Mouse (Mus musculus) MEL (cell line): ENCODE results near the gene Fam69b. TPM values are rescaled to one million over a fixed set of nuclear protein-coding genes. Genes with fewer than 3 reads are reported as not detected.

Experiments
- DNase-seq: peaks from one replicate; pipeline ENCODE4 v3.0.0; 2011; ENCODE audit warnings: low read depth, low spot score
- H3K27ac ChIP-seq: 2 replicates; pipeline ENCODE4 v1.5.1; 2012; ENCODE audit warnings: low read depth, mild to moderate bottlenecking, control low read depth, low read length, moderate library complexity; ENCODE audit not compliant: control insufficient read depth
- H3K27me3 ChIP-seq, 2 experiments: fragments of 150-350 bp in 1 of 2; sonication (generic) in 1 of 2; 2 replicates each; pipeline ENCODE4 v1.6.1; 2012; ENCODE audit warnings: low read length in 2 of 2, mild to moderate bottlenecking in 2 of 2, improper control_type of control experiment in 1 of 2, moderate library complexity in 1 of 2; ENCODE audit not compliant: insufficient read depth in 2 of 2, control insufficient read depth in 1 of 2
- H3K36me3 ChIP-seq, 2 experiments: 2 replicates each; pipeline ENCODE4 v1.6.1; 2012 to 2014; ENCODE audit warnings: low read length in 2 of 2, improper control_type of control experiment in 1 of 2, inconsistent platforms in 1 of 2, mild to moderate bottlenecking in 1 of 2; ENCODE audit not compliant: insufficient read depth in 2 of 2, control insufficient read depth in 1 of 2
- H3K4me1 ChIP-seq, 2 experiments: fragments of 150-350 bp in 1 of 2; sonication (generic) in 1 of 2; 2 replicates each; pipeline ENCODE4 v1.6.1; 2012; ENCODE audit warnings: low read length in 2 of 2, improper control_type of control experiment in 1 of 2, mild to moderate bottlenecking in 1 of 2; ENCODE audit not compliant: insufficient read depth in 2 of 2, control insufficient read depth in 1 of 2
- H3K4me3 ChIP-seq, 2 experiments: fragments of 150-350 bp in 1 of 2; sonication (generic) in 1 of 2; 2 replicates each; pipeline ENCODE4 v1.5.1; 2012; ENCODE audit warnings: low read depth in 2 of 2, low read length in 2 of 2, mild to moderate bottlenecking in 2 of 2, moderate library complexity in 2 of 2, control low read depth in 1 of 2, improper control_type of control experiment in 1 of 2; ENCODE audit not compliant: control insufficient read depth in 1 of 2, insufficient read depth in 1 of 2
- H3K79me2 ChIP-seq: 2 replicates; pipeline ENCODE4 v1.6.1; 2012; ENCODE audit warnings: mild to moderate bottlenecking, low read length, moderate library complexity; ENCODE audit not compliant: control insufficient read depth, poor library complexity, insufficient read depth
- H3K9ac ChIP-seq: 2 replicates; pipeline ENCODE4 v1.6.1; 2012; ENCODE audit warnings: low read depth, mild to moderate bottlenecking, control low read depth, low read length, moderate library complexity; ENCODE audit not compliant: control insufficient read depth, poor library complexity, severe bottlenecking
- H3K9me3 ChIP-seq: fragments of 150-350 bp; sonication (generic); replicated peaks from 2 replicates; pipeline ENCODE4 v1.6.1; 2012; ENCODE audit warnings: mild to moderate bottlenecking, low read length, improper control_type of control experiment, moderate library complexity; ENCODE audit not compliant: insufficient read depth
- CHD1 ChIP-seq: IDR thresholded peaks from 2 replicates; pipeline ENCODE4 v1.6.1; 2012; ENCODE audit warnings: low read depth, mild to moderate bottlenecking, inconsistent platforms, low read length, improper control_type of control experiment
- CHD2 ChIP-seq: IDR thresholded peaks from 2 replicates; pipeline ENCODE4 v1.6.1; 2011; ENCODE audit warnings: low read length, improper control_type of control experiment
- CTCF ChIP-seq, 3 experiments: IDR thresholded peaks in 2 of 3; conservative IDR thresholded peaks in 1 of 3; 2 replicates each; pipeline ENCODE4 v1.5.1; 2011 to 2012; ENCODE audit warnings: low read length in 3 of 3, low read depth in 2 of 3, mild to moderate bottlenecking in 2 of 3, improper control_type of control experiment in 1 of 3, inconsistent platforms in 1 of 3, mixed read lengths in 1 of 3, moderate library complexity in 1 of 3; ENCODE audit not compliant: control insufficient read depth in 1 of 3, insufficient read depth in 1 of 3, poor library complexity in 1 of 3, severe bottlenecking in 1 of 3
- E2F4 ChIP-seq: IDR thresholded peaks from 2 replicates; pipeline ENCODE4 v1.6.1; 2011; ENCODE audit warnings: low read depth, low read length, improper control_type of control experiment, borderline replicate concordance
- EP300 ChIP-seq, 2 experiments: IDR thresholded peaks; 2 replicates each; pipeline ENCODE4 v1.6.1; 2011; ENCODE audit warnings: improper control_type of control experiment in 2 of 2, low read length in 2 of 2, low read depth in 1 of 2, mild to moderate bottlenecking in 1 of 2
- ETS1 ChIP-seq: IDR thresholded peaks from 2 replicates; pipeline ENCODE4 v1.6.1; 2012; ENCODE audit warnings: low read depth, mild to moderate bottlenecking, inconsistent platforms, low read length, improper control_type of control experiment, moderate library complexity
- GABPA ChIP-seq: IDR thresholded peaks from 2 replicates; pipeline ENCODE4 v1.6.1; 2012; ENCODE audit warnings: low read depth, mild to moderate bottlenecking, inconsistent platforms, low read length, improper control_type of control experiment, moderate library complexity
- GATA1 ChIP-seq: IDR thresholded peaks from 2 replicates; pipeline ENCODE4 v1.6.1; 2011; ENCODE audit warnings: low read depth, low read length, improper control_type of control experiment
- HCFC1 ChIP-seq: IDR thresholded peaks from 2 replicates; pipeline ENCODE4 v1.6.1; 2012; ENCODE audit warnings: low read depth, mild to moderate bottlenecking, inconsistent platforms, low read length, improper control_type of control experiment, moderate library complexity
- JUND ChIP-seq: IDR thresholded peaks from 2 replicates; pipeline ENCODE4 v1.6.1; 2011; ENCODE audit warnings: low read depth, mild to moderate bottlenecking, improper control_type of control experiment, low read length
- MAX ChIP-seq: IDR thresholded peaks from 2 replicates; pipeline ENCODE4 v1.6.1; 2011; ENCODE audit warnings: low read length, improper control_type of control experiment
- MEF2A ChIP-seq: IDR thresholded peaks from 2 replicates; pipeline ENCODE4 v1.6.1; 2014; ENCODE audit warnings: low read depth, mild to moderate bottlenecking, inconsistent platforms, low read length, improper control_type of control experiment; ENCODE audit not compliant: poor library complexity, insufficient replicate concordance, severe bottlenecking; ENCODE audit errors: extremely low read depth
- MXI1 ChIP-seq: IDR thresholded peaks from 2 replicates; pipeline ENCODE4 v1.6.1; 2011; ENCODE audit warnings: mild to moderate bottlenecking, low read depth, low read length, improper control_type of control experiment
- MYC ChIP-seq: IDR thresholded peaks from 2 replicates; pipeline ENCODE4 v1.6.1; 2011; ENCODE audit warnings: low read depth, mild to moderate bottlenecking, low read length, improper control_type of control experiment, moderate library complexity
- NELFE ChIP-seq: IDR thresholded peaks from 2 replicates; pipeline ENCODE4 v1.6.1; 2011; ENCODE audit warnings: low read depth, low read length, improper control_type of control experiment
- POLR2AphosphoS2 ChIP-seq: IDR thresholded peaks from 2 replicates; pipeline ENCODE4 v1.6.1; 2011; ENCODE audit warnings: low read length, improper control_type of control experiment
- POLR2AphosphoS5 ChIP-seq: IDR thresholded peaks from 2 replicates; pipeline ENCODE4 v1.6.1; 2012; ENCODE audit warnings: low read depth, borderline replicate concordance, mild to moderate bottlenecking, inconsistent platforms, low read length, moderate library complexity, mixed read lengths
- RCOR1 ChIP-seq: IDR thresholded peaks from 2 replicates; pipeline ENCODE4 v1.6.1; 2012; ENCODE audit warnings: low read depth, mild to moderate bottlenecking, inconsistent platforms, low read length, improper control_type of control experiment
- SMC3 ChIP-seq: IDR thresholded peaks from 2 replicates; pipeline ENCODE4 v1.6.1; 2011; ENCODE audit warnings: low read depth, low read length, improper control_type of control experiment
- TAL1 ChIP-seq: IDR thresholded peaks from 2 replicates; pipeline ENCODE4 v1.6.1; 2012; ENCODE audit warnings: mild to moderate bottlenecking, inconsistent platforms, low read length, moderate library complexity, mixed read lengths
- TCF12 ChIP-seq: IDR thresholded peaks from 2 replicates; pipeline ENCODE4 v1.6.1; 2014; ENCODE audit warnings: low read depth, mild to moderate bottlenecking, inconsistent platforms, low read length, improper control_type of control experiment, moderate library complexity
- UBTF ChIP-seq: IDR thresholded peaks from 2 replicates; pipeline ENCODE4 v1.6.1; 2012; ENCODE audit warnings: low read depth, mild to moderate bottlenecking, inconsistent platforms, low read length, improper control_type of control experiment, moderate library complexity, borderline replicate concordance; ENCODE audit not compliant: insufficient read depth
- USF2 ChIP-seq, 2 experiments: IDR thresholded peaks; 2 replicates each; pipeline ENCODE4 v1.6.1; 2011 to 2012; ENCODE audit warnings: improper control_type of control experiment in 2 of 2, low read length in 2 of 2, borderline replicate concordance in 1 of 2, inconsistent platforms in 1 of 2, low read depth in 1 of 2, mild to moderate bottlenecking in 1 of 2; ENCODE audit not compliant: insufficient read depth in 1 of 2
- ZC3H11A ChIP-seq: IDR thresholded peaks from 2 replicates; pipeline ENCODE4 v1.6.1; 2012; ENCODE audit warnings: low read depth, mild to moderate bottlenecking, inconsistent platforms, low read length, improper control_type of control experiment
- ZKSCAN1 ChIP-seq: IDR thresholded peaks from 2 replicates; pipeline ENCODE4 v1.6.1; 2012; ENCODE audit warnings: low read depth, mild to moderate bottlenecking, inconsistent platforms, low read length, improper control_type of control experiment, moderate library complexity
- ZMIZ1 ChIP-seq: IDR thresholded peaks from 2 replicates; pipeline ENCODE4 v1.6.1; 2012; ENCODE audit warnings: low read depth, mild to moderate bottlenecking, inconsistent platforms, low read length, improper control_type of control experiment, moderate library complexity
- ZNF384 ChIP-seq: IDR thresholded peaks from 2 replicates; pipeline ENCODE4 v1.6.1; 2012; ENCODE audit warnings: low read depth, mild to moderate bottlenecking, inconsistent platforms, low read length, improper control_type of control experiment
- polyA plus RNA-seq, 2 experiments: library from polyadenylated mRNA; stranded (reverse) in 1 of 2; unstranded in 1 of 2; fragments of >175 nt in 1 of 2; fragments of >200 nt in 1 of 2; gene quantifications; 2 replicates each; pipeline versions ENCODE4 v1.2.1 to v1.2.4; 2012; ENCODE audit warnings: low replicate concordance in 2 of 2, low read depth in 1 of 2; ENCODE audit not compliant: insufficient read length in 2 of 2, insufficient read depth in 1 of 2, missing spikeins in 1 of 2
- total RNA-seq: library from RNA; depleted of rRNA; stranded (reverse); fragments of 300-350 nt; gene quantifications from 2 replicates; pipeline ENCODE4 v1.2.3, GENCODE M21; 2012

Gene Fam69b
- total and polyA plus RNA-seq, 3 experiments: 0.42 to 0.67 TPM; not detected in 1

- no peak overlapping the region for H3K4me3 ChIP-seq
- no peaks in the 10 kb centered on the region; the same call in 1 of the 2 replicates for H3K79me2 ChIP-seq
- no peak overlapping the region for H3K9ac ChIP-seq
- no peaks in the 10 kb centered on the region; a peak in 1 of 4 replicates for H3K4me1 ChIP-seq
- H3K27ac ChIP-seq: no peak overlapping the region
- no peaks in the 10 kb centered on the region for H3K27me3 ChIP-seq
- TF ChIP-seq JUND (no peak), ZKSCAN1 (no peak), MAX (no peak), CHD2 (no peak), E2F4 (no peak)
- no peaks in the 10 kb centered on the region for H3K9me3 ChIP-seq
- no peak for DNase-seq
- no peaks in the 10 kb centered on the region for H3K36me3 ChIP-seq
Measured at GRCm38 (mm10) chr2:26599965-26600364, 28.3 kb upstream of the Fam69b start.

GRCm38 (mm10) chr2:26600664-26601063 lies 27.6 kb upstream of the Fam69b start:
- Histone ChIP-seq H3K27me3 (no peaks in the 10 kb centered on the region), H3K4me1 (no peaks in the 10 kb centered on the region; a peak in 1 of 4 replicates)

GRCm38 (mm10) chr2:26601595-26601994 lies 26.7 kb upstream of the Fam69b start:
- Histone ChIP-seq H3K27ac (no peak overlapping the region), H3K4me1 (no peaks in the 10 kb centered on the region; a peak in 1 of 4 replicates), H3K79me2 (no peaks in the 10 kb centered on the region; the same call in 1 of the 2 replicates), H3K4me3 (no peak overlapping the region), H3K27me3 (no peaks in the 10 kb centered on the region; a peak in 1 of 4 replicates), H3K9me3 (no peaks in the 10 kb centered on the region), H3K36me3 (no peaks in the 10 kb centered on the region), H3K9ac (no peak overlapping the region)
- DNase-seq: no peak
- TF ChIP-seq MYC: no peak
- TF ChIP-seq TAL1: no peak
- no peak for TF ChIP-seq GABPA
- no peak for TF ChIP-seq TCF12
- TF ChIP-seq NELFE: no peak
- TF ChIP-seq CHD1: no peak
- no peak for TF ChIP-seq SMC3
- no peak for TF ChIP-seq JUND
- no peak for TF ChIP-seq POLR2AphosphoS5
- TF ChIP-seq RCOR1: no peak
- no peak for TF ChIP-seq EP300 (IDR thresholded peaks at IDR 0.05; ENCODE audit: low read depth in 1 of 2, low read length in 2 of 2)
- no peak for TF ChIP-seq POLR2AphosphoS2
- TF ChIP-seq MEF2A: no peak
- TF ChIP-seq E2F4: no peak
- no peak for TF ChIP-seq ZKSCAN1
- no peak for TF ChIP-seq UBTF
- TF ChIP-seq ETS1: no peak
- no peak for TF ChIP-seq ZC3H11A

More at GRCm38 (mm10) chr2:26600664-26601063, 27.6 kb upstream of the Fam69b start:
- H3K27ac ChIP-seq: no peak overlapping the region
- no peak overlapping the region for H3K4me3 ChIP-seq
- no peaks in the 10 kb centered on the region for H3K36me3 ChIP-seq
- DNase-seq: no peak
- TF ChIP-seq ZNF384 (no peak), CTCF (IDR thresholded peaks at IDR 0.05 in 2 of 3, conservative IDR thresholded peaks at IDR 0.05 in 1 of 3; ENCODE audit: control insufficient read depth in 1 of 3, insufficient read depth in 1 of 3, low read depth in 2 of 3, low read length in 3 of 3, poor library complexity in 1 of 3, severe bottlenecking in 1 of 3) (no peak), MXI1 (no peak), ZMIZ1 (no peak), NELFE (no peak), HCFC1 (no peak), USF2 (IDR thresholded peaks at IDR 0.05; ENCODE audit: borderline replicate concordance in 1 of 2, insufficient read depth in 1 of 2, low read depth in 1 of 2, low read length in 2 of 2) (no peak), CHD2 (no peak), POLR2AphosphoS2 (no peak), GATA1 (no peak), ZKSCAN1 (no peak), MYC (no peak), SMC3 (no peak)
- TF ChIP-seq, all 39 proteins: peak for 0
- H3K79me2 ChIP-seq: no peaks in the 10 kb centered on the region; the same call in 1 of the 2 replicates
- H3K9me3 ChIP-seq: no peaks in the 10 kb centered on the region
- no peak overlapping the region for H3K9ac ChIP-seq
